Comparison of ENCODE assay signal across 32 mouse cellular contexts in the genomic region with DNA sequence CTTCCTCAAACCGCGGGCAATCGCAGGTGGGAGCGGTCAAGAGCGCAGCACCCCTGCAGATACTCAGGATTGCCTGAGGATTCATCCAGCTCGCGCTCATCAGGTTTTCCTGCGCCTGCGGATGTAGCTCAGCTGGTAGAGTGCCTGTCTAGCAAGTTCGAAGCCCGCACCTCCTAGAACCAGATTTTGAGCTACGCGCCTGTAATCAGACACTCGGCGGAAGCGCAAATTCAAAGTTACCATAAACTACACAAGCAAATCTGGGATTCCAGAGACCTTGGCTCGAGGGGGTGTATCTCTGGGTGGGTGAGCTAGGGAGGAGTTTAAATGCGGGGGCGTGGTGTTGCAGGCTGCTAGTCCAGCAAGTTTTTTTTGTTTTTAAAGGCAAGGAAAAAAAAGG. TPM values are rescaled to one million over a fixed set of nuclear protein-coding genes. Genes with fewer than 3 reads are reported as not detected.
A peak's percentile ranks its signal among the peaks of the same experiment; 100 is the strongest.
DNase-seq lines count a peak whose midpoint lies in the region; ATAC-seq and TF ChIP-seq lines count a peak whose summit lies in the region.
"Had no signal": no experiment of that assay in that cellular context is flagged by ENCODE, and none has a peak within 500 bp of the region (broad histone marks: within the 10 kb centered on the region; RNA-seq: fewer than 3 reads in every experiment).

A gene (minus strand): TSS at position 176 of the 400 bp plus-strand sequence.

- WGBS in embryonic facial prominence, embryonic 10.5 days = 77% methylated on average over 19 of the region's 19 CpGs
- WGBS in hindbrain, embryonic 11.5 days = 72% methylated on average over 19 of the region's 19 CpGs

- H3K27ac ChIP-seq in testis, adult 2 months (ENCODE audit: control insufficient read depth, insufficient read depth, low read depth, low read length) = no peak within 1 kb of the TSS
- no peak within 1 kb of the TSS for H3K27ac ChIP-seq in ES-E14 (ENCODE audit: insufficient read depth, low read depth, low read length, poor library complexity, severe bottlenecking)
- H3K27ac ChIP-seq in embryonic facial prominence, embryonic 10.5 days (replicated peaks) = no peak within 1 kb of the TSS
- H3K27ac ChIP-seq in hindbrain, embryonic 11.5 days (ENCODE audit: low read depth, low read length) = no peak within 1 kb of the TSS
- H3K27ac ChIP-seq: embryonic facial prominence, embryonic 13.5 days; forebrain, embryonic 12.5 days; forebrain, embryonic 15.5 days; heart, embryonic 15.5 days; hindbrain, embryonic 10.5 days; hindbrain, embryonic 14.5 days; hindbrain, postnatal 0 days had no signal

- TF ChIP-seq CTCF in testis, adult 2 months (IDR thresholded peaks at IDR 0.05; ENCODE audit: control insufficient read depth, insufficient read depth, insufficient replicate concordance, low read depth, low read length) = no peak

- no peaks in the 10 kb centered on the region for H3K27me3 ChIP-seq in testis, adult 2 months (ENCODE audit: control insufficient read depth, insufficient read depth, low read length)
- no peaks in the 10 kb centered on the region for H3K27me3 ChIP-seq in embryonic facial prominence, embryonic 10.5 days (replicated peaks; ENCODE audit: low read depth, poor library complexity, severe bottlenecking)
- H3K27me3 ChIP-seq in hindbrain, embryonic 11.5 days (ENCODE audit: control insufficient read depth, insufficient read depth, low read length) = no peaks in the 10 kb centered on the region
- H3K27me3 ChIP-seq: embryonic facial prominence, embryonic 13.5 days; forebrain, embryonic 12.5 days; forebrain, embryonic 15.5 days; heart, embryonic 15.5 days had no signal

- TF ChIP-seq POLR2A in testis, adult 2 months (IDR thresholded peaks at IDR 0.05; ENCODE audit: control insufficient read depth, low read depth, low read length) = no peak

- no peak within 1 kb of the TSS for H3K4me2 ChIP-seq in hindbrain, embryonic 11.5 days (replicated peaks; ENCODE audit: low read depth, low read length)
- H3K4me2 ChIP-seq: embryonic facial prominence, embryonic 13.5 days; forebrain, embryonic 12.5 days; forebrain, embryonic 15.5 days; heart, embryonic 12.5 days; heart, embryonic 15.5 days; hindbrain, embryonic 14.5 days had no signal

- H3K9me3 ChIP-seq in ES-E14 (ENCODE audit: control insufficient read depth, insufficient read depth, low read depth, low read length) = no peaks in the 10 kb centered on the region
- H3K9me3 ChIP-seq in embryonic facial prominence, embryonic 10.5 days = no peaks in the 10 kb centered on the region
- no peaks in the 10 kb centered on the region for H3K9me3 ChIP-seq in hindbrain, embryonic 11.5 days (ENCODE audit: control insufficient read depth, low read length)
- H3K9me3 ChIP-seq: embryonic facial prominence, embryonic 13.5 days; forebrain, embryonic 12.5 days; forebrain, embryonic 15.5 days; heart, embryonic 12.5 days; heart, embryonic 15.5 days; hindbrain, embryonic 10.5 days had no signal

- peak within 1 kb of the TSS; percentile 71 for H3K4me3 ChIP-seq in testis, adult 2 months (ENCODE audit: control insufficient read depth, low read depth, low read length)
- peak within 1 kb of the TSS; percentile 40 to 50 for H3K4me3 ChIP-seq in ES-E14 (ENCODE audit: insufficient read depth in 1 of 2, low read depth in 1 of 2, low read length in 2 of 2, poor library complexity in 1 of 2, severe bottlenecking in 1 of 2)
- no peak within 1 kb of the TSS for H3K4me3 ChIP-seq in embryonic facial prominence, embryonic 10.5 days
- no peak within 1 kb of the TSS for H3K4me3 ChIP-seq in hindbrain, embryonic 11.5 days (ENCODE audit: low read depth, low read length)
- H3K4me3 ChIP-seq: embryonic facial prominence, embryonic 13.5 days; erythroblast, embryonic 14.5 days; forebrain, embryonic 12.5 days; forebrain, embryonic 15.5 days; heart, embryonic 12.5 days; heart, embryonic 15.5 days; hindbrain, embryonic 10.5 days had no signal

- in situ Hi-C loops in ES-E14 (cut with MboI; ENCODE audit: low sequenced_read_pairs in 2 of 2, unreplicated experiment in 2 of 2) = no loop called here

- DNase-seq in testis, postnatal 10 days (ENCODE audit: low spot score) = no peak
- DNase-seq in ES-E14 (ENCODE audit: low read depth, low spot score) (peak; percentile 51), ZHBTc4 (ENCODE audit: low read depth, low spot score) (peak; percentile 84)
- no peak for DNase-seq in embryonic facial prominence, embryonic 10.5 days (ENCODE audit: low spot score)
- DNase-seq in spleen, postnatal 14 days (ENCODE audit: low spot score in 2 of 2) = no peak
- DNase-seq in hindbrain, embryonic 11.5 days (ENCODE audit: low spot score) = no peak
- DNase-seq: adrenal gland, postnatal 10 days; adrenal gland, postnatal 36 days; cerebellum, adult 2 months; cerebellum, adult 9-11 months; cerebellum, postnatal 25 days; gastrocnemius, postnatal 25 days; heart, adult 18-20 months; heart, postnatal 10 days; heart, postnatal 36 days had no signal

- H3K4me1 ChIP-seq in testis, adult 2 months (ENCODE audit: control insufficient read depth, insufficient read depth, low read length) = peaks cover 5% of the 10 kb centered on the region; the same call in 1 of the 2 replicates
- H3K4me1 ChIP-seq in ES-E14 (ENCODE audit: control insufficient read depth in 2 of 2, insufficient read depth in 2 of 2, low read length in 2 of 2, poor library complexity in 1 of 2) = peaks cover 0 to 7% of the 10 kb centered on the region in 2 experiments; a peak in 2 of 4 replicates
- H3K4me1 ChIP-seq in embryonic facial prominence, embryonic 10.5 days = peaks cover under 1% of the 10 kb centered on the region; the same call in 1 of the 2 replicates
- H3K4me1 ChIP-seq in hindbrain, embryonic 11.5 days (replicated peaks; ENCODE audit: control insufficient read depth, insufficient read depth, low read length) = no peaks in the 10 kb centered on the region
- H3K4me1 ChIP-seq: embryonic facial prominence, embryonic 13.5 days; forebrain, embryonic 12.5 days; forebrain, embryonic 15.5 days; heart, embryonic 12.5 days; heart, embryonic 15.5 days; hindbrain, embryonic 10.5 days had no signal

- H3K36me3 ChIP-seq in testis, adult 2 months (ENCODE audit: control insufficient read depth, insufficient read depth, low read length) = no peaks in the 10 kb centered on the region
- no peaks in the 10 kb centered on the region for H3K36me3 ChIP-seq in ES-E14 (ENCODE audit: control insufficient read depth, insufficient read depth, low read length, poor library complexity, severe bottlenecking)
- no peaks in the 10 kb centered on the region for H3K36me3 ChIP-seq in embryonic facial prominence, embryonic 10.5 days (replicated peaks)
- no peaks in the 10 kb centered on the region for H3K36me3 ChIP-seq in hindbrain, embryonic 11.5 days (ENCODE audit: control insufficient read depth, insufficient read depth, low read length)
- H3K36me3 ChIP-seq: embryonic facial prominence, embryonic 13.5 days; forebrain, embryonic 12.5 days; forebrain, embryonic 15.5 days; heart, embryonic 12.5 days; heart, embryonic 15.5 days; hindbrain, embryonic 10.5 days had no signal

- peak within 1 kb of the TSS; percentile 1; the same call in 1 of the 2 replicates for H3K9ac ChIP-seq in ES-E14 (ENCODE audit: insufficient read depth, low read depth, low read length, poor library complexity, severe bottlenecking)
- H3K9ac ChIP-seq in hindbrain, embryonic 11.5 days (ENCODE audit: low read depth, low read length) = no peak within 1 kb of the TSS
- H3K9ac ChIP-seq: embryonic facial prominence, embryonic 13.5 days; forebrain, embryonic 12.5 days; forebrain, embryonic 15.5 days; heart, embryonic 12.5 days; heart, embryonic 15.5 days; hindbrain, embryonic 14.5 days had no signal

- no peak for ATAC-seq in hindbrain, embryonic 11.5 days (ENCODE audit: low FRiP score)
- ATAC-seq: activated CD4-positive, CD25-positive, alpha-beta regulatory T cell, adult 4 months; CD4-positive, CD25-positive, alpha-beta regulatory T cell, adult 4 months; forebrain, embryonic 15.5 days; hindbrain, postnatal 0 days; inflammation-experienced regulatory T-cells, adult 6 months; intestine, embryonic 16.5 days had no signal

TF ChIP-seq in ES-E14, 5 proteins besides CTCF, POLR2A, EP300 and RAD21:
- peak; percentile 78; the same call in 1 of the 2 replicates for TF ChIP-seq ZNF384 (IDR thresholded peaks at IDR 0.05; ENCODE audit: low read depth, low read length)
- TF ChIP-seq HCFC1 (IDR thresholded peaks at IDR 0.05; ENCODE audit: borderline replicate concordance, insufficient read depth, low read length) = no peak

RNA-seq across cellular contexts. Expression of the gene that starts here (rescaled TPM):
- polyA plus RNA-seq in testis, adult 2 months (2012; rRNA removed) = 1.5 and 2.0 TPM in 2 replicates
- total RNA-seq in ES-E14 (2012; rRNA removed) = 0.79 and 1.9 TPM in 2 replicates
- polyA plus RNA-seq in embryonic facial prominence, embryonic 10.5 days (2016; fragmentation: Nextera tagmentation; extraction: Ambion mirVana) = not detected in 2 replicates
- not detected in 2 replicates for polyA plus RNA-seq in hindbrain, embryonic 11.5 days (2014; fragmentation: Nextera tagmentation; extraction: Ambion mirVana)
- total RNA-seq: adrenal gland, postnatal 10 days; adrenal gland, postnatal 36 days; common myeloid progenitor, adult 5-6 weeks; gastrocnemius, adult 8-10 months; gastrocnemius, postnatal 25 days; heart, adult 18-20 months; heart, postnatal 10 days; heart, postnatal 36 days; hindbrain, postnatal 0 days had no signal
- polyA plus RNA-seq: C2C12; cerebellum, adult 2 months; embryonic facial prominence, embryonic 13.5 days; erythroblast, embryonic 14.5 days; forebrain, embryonic 12.5 days; forebrain, embryonic 15.5 days; heart, embryonic 12.5 days; heart, embryonic 15.5 days; hindbrain, embryonic 10.5 days; hindbrain, embryonic 14.5 days; hindbrain, postnatal 0 days; intestine, embryonic 16.5 days had no signal

Comparison
In these comparisons a context has a peak if more than half of its experiments do, and no peak if none do; other contexts are left out.
1. H3K4me3 ChIP-seq: peak in testis, adult 2 months (single experiment) and ES-E14 (2 of 2); none in embryonic facial prominence, embryonic 10.5 days (single experiment) and hindbrain, embryonic 11.5 days (single experiment).
2. DNase-seq: peak in ES-E14 (single experiment) and ZHBTc4 (single experiment); none in testis, postnatal 10 days (single experiment), embryonic facial prominence, embryonic 10.5 days (single experiment), spleen, postnatal 14 days (0 of 2) and hindbrain, embryonic 11.5 days (single experiment).